Mouse (Mus musculus) kidney, adult 9 months (tissue): ENCODE data around the gene Akap6.

ENCODE experiments used
- DNase-seq: peaks from one replicate; pipeline ENCODE4 v3.0.0; 2022

The Akap6 gene

DNA sequence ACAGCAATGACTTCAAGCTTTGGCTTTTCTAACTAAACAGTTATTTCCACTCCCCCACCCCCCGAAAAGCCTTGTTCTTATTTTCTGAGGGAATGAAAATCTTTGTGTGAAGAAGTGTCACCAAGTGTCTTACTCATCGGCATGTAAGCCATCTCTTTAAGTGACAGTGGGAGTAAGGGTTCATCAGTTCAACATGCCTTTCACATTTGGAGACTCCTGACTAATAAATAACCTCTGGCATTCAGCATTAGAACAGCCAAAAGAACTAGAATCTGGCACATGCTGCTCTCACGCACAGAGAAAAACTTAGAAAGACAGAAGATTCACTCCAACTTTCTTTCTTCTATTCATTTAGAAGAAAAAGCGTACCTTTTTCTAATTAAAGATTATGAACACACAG lies 226.3 kb downstream of the Akap6 start:
- DNase-seq: no peak

DNA sequence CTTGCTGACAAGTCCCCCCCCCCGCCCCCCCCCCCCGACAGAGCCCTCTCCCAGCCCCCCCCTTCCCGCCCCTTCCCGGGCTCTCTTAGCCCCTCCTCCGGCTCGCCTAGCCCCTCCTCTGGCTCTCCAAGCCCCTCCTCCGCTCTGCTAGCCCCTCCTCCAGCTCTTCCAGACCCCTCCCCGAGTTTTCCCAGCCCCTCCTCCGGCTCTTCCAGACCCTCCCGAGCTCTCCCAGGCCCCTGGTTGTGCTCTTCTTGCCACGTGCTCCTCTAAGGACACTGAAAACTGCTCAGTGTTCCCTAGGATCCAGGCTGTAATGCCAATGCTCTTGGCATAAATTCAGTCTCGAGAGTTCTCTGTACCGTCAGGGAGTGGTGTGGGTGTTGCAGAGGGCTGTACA lies 234.6 kb downstream of the Akap6 start:
- no peak for DNase-seq

DNA sequence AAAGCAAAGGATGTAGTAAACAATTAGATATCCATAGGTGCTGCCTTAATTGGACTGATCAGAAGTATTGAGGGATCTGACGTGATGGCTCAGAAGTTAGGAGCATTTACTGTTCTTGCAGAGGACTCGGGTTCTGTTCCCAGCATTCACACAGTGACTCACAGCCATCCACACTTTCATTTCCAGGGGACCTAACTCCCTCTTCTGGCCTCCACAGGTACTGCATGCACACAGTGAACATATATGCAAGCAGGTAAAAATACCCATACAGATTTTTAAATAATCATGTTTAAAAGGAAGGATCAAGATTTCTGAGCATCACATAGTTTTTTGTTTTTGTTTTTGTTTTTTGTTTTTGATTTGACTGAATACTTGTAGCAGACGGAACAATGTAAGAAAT lies 235.8 kb downstream of the Akap6 start:
- no peak for DNase-seq

DNA sequence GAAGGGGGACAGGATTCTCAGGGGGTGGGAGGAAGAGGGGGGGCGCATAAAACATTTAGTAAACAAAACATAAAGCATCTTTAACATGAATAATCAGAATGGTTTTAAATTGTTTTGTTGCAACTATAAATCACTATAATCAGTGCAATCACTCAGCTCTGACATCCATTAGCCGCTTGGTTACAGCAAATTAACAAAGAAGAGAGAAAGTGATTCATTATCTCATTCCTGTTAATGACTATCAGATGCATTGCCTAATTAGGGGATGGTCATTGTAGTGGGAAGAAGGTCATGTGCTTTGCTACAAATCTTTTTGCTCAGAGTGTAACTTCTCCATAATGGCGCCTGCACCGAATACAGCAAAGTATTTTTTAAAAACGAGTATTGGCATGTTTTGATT lies 239.6 kb downstream of the Akap6 start:
- DNase-seq: no peak

DNA sequence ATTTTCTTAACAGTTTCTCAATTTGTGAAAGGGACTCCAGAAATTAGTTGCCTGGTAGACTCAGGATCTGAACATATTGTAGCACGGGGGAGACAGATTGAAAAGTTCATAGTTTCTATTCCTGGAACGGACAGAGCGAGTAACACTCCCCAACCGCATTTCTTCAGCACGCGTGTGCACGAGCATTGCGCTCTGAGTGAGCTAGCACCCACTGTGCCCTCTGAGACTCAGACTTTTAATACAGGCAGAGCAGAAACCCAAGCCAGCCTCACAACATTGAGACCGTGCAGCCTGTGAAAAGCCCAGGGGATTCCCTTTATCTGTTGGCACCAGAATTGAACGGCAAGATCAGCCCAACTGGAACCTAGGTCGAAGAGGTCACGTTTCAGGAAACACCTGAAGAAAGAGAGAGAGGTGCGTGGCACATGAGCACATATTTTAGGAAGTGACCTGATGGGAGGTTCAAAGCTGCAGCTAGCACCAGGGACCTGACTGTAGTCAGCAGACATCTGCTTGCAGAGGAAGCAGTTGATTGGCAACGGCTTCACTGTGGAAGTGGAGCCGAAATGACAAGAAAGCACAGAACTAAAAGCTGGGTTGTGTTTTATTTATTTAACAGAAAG lies 240.3 kb downstream of the Akap6 start:
- DNase-seq: no peak

DNA sequence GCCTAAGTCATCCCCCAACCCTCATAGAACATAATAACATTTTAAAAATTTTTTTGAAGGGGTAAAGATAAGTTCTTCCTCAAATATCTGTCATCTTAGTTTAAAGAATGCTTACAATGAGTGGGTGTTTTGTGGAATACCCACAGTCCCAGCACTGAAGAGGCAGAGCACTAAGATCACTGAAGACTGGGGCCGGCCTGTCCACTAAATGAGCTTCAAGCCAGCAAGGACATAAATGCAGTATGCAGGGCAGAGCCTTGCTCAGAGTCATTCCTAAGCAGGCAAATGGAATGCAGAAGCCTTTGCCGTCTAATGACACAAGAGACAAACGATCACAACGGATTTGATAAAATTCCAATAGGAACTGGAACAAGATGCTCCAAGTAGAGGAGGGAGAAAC lies 242.8 kb downstream of the Akap6 start:
- no peak for DNase-seq

DNA sequence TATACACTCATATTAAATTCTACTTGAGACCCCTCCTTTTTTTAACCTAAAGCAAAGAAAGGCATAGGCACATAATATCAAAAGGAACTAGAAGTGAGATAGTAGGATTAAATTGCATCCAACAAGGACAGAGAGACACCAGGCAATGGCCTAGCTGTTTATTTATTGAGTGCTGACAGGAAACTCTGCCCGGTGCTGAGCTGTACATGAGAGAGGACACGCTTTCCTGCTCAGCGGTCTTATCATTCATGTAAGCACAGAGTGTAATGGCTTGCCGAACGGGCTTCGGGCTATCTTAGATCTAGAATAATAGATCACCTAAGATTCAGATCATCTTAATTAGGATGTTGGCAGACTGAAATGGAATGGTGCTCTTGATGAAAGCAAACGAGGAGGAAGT lies 245.1 kb downstream of the Akap6 start:
- DNase-seq: no peak

DNA sequence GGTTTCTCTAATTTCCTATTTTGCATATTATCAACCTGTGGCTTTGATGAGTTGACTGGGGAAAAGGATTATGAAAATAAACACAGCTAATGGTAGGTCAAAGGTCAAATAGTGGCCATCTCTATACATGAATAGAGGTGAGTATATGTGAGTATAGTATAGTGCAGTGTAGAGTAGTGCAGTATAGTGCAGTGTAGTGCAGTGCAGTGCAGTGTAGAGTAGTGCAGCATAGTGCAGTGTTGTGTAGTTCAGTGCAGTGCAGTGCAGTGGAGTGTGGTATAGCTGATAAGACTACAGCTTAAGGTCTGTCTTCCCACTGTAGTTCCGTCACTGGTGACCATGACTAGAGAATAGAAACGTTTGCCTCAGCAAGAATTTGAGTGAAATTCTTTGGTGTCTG lies 245.8 kb downstream of the Akap6 start:
- no peak for DNase-seq

DNA sequence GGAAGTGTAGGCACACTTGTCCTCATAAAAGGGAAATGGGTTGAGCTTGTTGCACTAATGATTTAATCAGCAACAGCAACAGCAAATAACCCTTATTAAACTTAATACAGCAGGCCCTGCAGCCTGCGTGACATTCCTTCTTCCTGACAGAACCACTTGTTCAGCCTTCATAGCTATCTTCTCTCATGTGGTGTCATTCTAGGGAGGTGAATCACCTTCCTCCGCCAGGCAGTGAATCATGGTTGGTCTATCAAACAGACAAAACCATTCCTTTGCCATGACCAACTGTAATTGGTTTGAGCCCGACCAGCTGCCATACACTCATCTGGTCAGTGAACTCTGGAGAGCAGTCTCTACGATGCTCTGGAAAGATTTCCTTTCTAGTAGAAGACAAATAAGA lies 251.5 kb downstream of the Akap6 start:
- no peak for DNase-seq

DNA sequence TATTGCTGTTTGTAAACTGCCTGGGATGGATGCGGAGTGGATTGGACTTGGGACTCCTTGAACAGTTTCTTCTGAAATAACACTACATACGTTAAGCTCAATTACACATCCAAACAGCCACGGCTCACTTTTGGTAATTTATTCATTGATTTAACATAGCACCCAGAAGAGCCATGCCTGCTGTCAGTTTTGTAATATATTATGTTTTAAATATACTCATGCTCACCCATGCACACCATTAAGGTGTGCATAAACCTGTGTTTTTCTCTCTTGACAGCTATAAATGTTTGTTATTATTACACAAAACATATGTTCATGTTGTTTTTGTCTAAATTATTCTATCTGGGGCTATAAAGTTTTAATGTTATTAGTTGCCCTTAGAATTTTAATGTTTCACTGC lies 258.4 kb downstream of the Akap6 start:
- DNase-seq: no peak

DNA sequence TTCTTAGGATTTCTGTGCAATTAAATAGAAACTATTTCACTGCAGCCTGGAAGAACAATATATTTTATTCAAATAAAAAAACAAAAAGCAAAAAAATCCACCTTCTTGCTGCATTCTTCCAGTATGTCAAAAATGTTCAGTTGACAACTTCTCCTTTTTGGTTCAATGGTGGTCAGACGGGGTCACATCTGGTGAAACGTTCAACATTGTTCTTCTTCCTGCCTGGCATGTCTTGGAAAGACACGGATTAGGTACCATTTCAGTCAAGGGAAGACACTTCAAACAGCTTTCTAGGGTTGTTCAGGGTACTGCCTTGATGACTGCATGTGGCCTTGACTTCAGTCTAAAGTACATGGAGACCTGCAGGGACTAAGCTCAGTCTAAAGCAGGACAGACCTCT lies 258.8 kb downstream of the Akap6 start:
- DNase-seq: no peak

DNA sequence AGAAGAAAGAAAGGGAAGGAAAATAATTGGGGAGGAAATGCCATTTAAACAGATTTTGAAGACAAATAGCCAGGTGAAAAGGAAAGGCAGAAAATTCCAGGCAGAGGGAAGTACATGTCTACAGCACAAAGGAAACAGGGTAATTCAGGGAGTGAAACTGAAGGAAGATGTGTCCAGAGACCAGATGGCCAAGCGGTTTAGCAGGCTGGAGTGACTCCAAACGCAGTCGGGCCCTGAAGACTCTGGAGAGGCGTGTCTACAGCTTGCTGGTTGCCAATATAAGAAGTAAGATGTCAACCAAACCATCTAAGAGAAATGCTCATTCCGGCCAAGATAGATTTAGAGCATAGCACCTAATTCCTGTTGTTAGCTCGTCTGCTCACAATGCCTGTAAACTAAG lies 292.6 kb downstream of the Akap6 start:
- DNase-seq: no peak

DNA sequence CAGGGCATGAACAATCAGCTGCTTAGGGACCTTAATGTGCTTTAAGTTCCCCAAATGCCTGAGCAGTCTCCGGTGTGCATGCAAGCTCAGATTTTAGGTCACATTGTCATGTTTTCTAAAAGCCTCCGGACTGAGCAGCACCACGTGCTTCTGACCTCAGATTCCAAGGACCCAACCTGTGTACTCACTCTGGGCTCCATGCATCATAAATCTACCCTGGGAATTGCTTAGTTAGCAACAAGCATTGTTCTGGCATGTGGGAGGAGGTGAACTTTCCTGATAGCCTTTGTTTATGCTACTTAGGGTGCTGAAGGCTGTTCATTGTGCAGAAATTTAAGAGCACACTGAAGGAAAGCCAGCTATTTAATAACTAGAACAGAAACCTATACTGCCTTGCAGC lies 313.2 kb downstream of the Akap6 start:
- DNase-seq: no peak

DNA sequence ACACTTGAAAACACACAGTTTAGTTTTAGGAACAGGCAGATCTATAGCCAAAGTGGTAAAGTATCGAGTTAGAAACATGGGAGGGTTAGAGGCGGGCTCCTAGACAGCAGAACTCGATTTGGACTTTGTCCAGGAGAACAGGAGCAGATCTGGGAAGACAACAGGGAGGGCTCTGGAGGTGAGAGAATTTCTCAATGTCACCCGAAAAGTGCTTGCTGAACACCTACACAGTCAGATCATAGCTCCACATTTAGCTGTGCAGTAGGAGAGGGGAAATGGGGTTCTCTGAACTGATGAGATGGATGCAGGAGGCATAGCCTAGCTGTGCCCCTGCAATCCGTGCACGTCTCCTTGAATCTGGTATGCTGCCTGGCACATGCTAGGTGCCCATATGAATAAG lies 315.4 kb downstream of the Akap6 start:
- DNase-seq: no peak

DNA sequence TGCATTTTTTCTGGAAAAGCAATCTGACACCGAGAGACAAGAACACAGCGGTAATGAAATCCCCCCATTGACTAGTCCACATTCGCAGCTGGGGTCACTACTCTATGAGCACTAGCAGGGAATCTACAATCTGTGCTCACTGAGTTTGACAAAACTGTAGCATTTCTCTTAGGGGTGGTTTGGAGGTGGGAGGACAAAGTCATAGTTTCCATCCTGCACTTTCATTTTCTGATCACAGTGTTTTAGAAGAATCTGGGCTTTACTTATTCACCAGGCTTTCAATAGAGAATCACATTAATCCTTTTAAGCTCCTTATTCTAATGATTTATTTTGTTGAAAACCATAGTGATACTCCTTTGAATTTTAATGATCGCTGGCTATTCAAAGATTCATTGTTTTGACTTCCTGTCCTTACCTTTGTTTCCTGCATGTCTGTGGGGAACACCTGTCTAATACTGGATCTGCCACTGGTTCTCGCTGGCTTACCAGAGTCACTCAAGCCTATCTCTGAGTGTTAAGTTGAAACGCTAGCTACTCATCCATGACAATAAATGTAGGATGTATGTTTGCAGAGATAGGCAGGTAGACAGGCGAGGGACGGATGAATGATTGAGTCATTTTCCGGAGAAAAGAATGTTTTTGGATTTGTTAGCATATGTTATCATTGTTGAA lies 325.5 kb downstream of the Akap6 start:
- no peak for DNase-seq

DNA sequence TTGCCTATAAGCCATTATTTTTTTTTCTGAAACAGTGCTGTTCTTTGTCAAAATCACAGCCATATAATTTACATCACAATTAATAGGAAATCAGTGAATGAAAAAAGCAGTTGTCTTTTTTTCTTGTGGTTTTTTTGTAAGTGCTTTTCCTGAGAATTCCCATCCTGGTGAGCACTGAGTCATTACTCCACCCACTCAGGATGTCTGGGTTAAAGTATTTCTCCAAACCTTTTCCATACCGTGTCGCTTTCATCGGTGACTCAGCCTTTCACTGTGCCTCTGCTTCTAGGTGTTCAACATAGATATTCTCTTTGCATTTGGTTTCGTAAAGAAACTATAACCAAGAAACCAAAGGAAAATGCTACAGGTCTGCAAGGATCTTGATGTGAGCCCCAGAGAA lies 328.1 kb downstream of the Akap6 start:
- DNase-seq: no peak

DNA sequence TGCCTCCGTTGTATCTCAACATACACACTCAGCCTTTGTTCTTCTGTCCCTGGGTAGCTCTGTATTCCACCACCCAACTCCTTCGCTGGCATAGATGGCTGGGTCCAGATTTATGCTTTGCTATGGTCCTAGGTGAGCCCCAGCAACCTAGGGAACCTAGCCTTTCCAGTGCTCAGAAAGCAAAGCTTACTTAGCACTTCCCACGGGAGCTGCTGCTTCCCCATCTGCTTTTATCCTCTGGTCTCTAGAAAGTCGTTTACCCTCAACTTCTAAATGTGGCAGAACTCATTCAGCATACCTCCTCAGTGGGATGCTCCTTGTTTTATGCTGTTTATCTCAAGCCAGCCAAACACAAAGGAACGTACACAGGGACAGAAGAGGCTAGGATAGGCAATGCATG lies 329.7 kb downstream of the Akap6 start:
- DNase-seq: no peak

DNA sequence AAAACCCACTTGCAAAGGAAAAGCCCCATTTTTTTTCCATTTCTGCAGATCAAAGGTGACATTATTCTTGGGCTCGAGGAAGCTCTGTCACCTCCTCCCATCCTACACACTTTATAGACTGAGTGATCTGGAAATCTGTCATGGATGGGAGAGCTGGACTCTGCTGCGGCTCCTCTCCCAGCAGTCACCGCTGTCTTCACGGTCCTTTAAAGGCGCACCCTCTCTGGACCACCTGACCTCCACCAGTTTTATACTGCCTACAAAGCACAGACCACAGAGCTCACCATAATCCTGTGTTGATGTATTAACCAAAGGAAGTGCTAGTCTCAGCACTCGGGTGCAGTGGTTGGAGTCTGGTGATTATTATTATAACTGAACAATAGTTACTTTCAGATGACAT lies 330.7 kb downstream of the Akap6 start:
- DNase-seq: no peak

DNA sequence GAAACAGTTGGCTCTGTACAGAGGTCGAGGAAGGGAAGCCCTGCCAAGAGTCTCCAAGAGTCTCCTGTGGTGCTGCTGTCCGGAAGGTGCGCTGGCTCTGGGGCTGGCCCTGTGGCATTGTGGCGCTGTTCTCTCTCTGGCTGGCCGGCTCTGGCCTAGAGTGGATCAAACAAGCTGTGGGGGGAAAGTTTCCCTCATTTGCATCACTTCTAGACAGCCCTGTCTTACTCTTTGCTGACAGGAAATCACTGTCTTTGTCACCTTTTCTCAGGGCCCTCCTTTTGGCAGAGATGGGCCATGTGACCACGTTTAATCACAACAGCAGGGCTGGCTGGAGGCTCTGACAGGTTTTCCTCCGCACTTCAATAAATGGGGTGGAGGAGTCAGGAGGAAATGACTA lies 333.6 kb downstream of the Akap6 start:
- DNase-seq: peak; percentile 18

DNA sequence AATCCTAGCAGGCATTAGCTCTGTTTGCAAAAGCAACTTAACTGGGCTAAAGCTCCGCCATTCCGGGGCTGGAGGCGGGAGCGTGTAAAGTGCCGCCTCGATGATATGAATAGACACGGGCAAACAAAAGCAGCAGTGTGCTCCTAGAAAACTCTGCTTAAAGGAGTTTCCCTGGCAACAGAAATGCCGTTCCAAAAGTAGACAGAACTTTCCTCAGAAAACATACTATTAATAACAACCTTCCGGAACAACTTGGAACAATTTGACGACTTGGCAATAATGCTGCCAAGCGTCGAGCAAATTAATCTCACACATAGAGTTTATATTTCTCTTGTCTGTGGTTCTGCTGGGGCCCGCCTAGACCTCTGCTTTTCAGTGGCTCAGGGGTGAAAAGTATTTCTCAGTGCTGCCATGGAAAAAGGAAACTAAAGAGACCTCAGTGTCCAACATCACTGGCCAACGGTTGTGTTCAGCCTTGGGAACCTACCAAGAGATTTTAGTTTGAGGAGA lies 334.3 kb downstream of the Akap6 start:
- DNase-seq: peak; percentile 26

DNA sequence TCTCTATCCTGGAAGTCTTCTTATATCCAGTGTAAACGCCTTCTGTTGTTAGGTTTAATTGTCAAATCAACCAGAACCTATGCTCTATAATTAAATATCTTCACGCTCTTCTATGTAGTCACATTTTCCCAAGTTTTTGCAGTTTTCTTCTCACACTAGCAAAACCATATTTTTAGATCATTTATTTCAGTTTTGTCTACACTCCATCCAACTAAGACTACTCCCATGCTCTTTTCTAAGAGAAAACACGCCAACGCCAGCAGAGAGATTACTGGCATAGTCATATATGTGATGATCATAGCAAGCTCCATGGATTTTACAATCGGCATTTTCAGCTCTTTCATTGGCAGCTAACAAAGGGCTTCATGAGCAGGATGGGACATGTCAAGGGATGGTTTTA lies 341.5 kb downstream of the Akap6 start:
- no peak for DNase-seq

DNA sequence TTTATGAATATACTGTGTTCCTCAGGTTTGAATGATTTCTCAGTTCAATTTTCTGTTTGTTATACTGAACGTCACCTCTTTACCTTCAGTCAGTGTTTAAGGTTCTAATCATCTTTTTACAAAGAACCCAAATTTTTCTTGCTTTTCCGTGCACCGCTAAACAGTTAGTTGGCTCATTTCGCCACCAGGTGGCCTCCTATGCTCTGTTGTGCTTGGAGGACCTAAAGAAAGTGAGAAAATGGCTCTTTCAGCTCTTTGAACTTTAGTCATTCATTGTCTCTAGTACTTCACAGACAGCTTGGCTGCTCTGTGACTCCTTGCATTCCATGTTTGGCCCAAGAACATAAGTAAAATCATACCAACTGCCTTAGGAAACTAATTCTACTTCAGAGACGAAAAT lies 343.6 kb downstream of the Akap6 start:
- peak; percentile 44 for DNase-seq

DNA sequence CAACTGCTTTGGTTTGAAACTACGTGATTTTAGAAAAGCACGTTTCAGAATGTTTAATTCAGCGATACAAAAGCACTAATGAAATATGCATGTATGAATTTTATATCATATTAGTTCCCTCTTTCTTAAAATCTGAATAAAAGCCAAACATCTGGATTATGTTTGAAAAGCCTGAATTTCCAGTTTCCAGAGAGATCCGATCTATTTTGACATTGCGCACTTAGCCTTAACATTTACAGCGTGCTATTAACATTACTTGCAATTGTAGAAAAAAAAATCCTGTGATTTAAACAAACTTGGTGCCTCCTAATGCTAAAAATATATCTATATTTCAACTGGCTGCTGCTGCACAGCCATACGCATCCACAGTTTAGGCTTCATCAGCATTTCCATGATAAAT lies 358.4 kb downstream of the Akap6 start:
- no peak for DNase-seq

DNA sequence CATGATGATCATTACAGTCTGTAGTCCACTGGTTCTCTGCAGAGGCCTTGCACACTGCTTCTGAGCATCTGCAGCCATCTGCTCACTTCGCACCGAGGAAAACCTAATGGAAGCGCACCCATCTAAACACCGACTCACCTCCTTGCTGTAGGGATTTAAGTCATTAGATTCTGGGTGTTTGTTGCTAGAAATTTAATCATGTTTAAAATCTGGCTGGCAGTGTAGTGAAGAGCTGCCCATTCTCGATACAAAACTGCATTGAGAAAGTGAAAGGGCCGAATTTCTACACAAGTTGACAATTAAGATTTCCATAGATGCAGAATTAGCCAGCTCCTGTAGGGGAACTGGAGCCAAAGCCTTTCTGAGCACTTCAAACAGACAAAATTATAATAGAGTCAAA lies 361.7 kb downstream of the Akap6 start:
- DNase-seq: no peak

DNA sequence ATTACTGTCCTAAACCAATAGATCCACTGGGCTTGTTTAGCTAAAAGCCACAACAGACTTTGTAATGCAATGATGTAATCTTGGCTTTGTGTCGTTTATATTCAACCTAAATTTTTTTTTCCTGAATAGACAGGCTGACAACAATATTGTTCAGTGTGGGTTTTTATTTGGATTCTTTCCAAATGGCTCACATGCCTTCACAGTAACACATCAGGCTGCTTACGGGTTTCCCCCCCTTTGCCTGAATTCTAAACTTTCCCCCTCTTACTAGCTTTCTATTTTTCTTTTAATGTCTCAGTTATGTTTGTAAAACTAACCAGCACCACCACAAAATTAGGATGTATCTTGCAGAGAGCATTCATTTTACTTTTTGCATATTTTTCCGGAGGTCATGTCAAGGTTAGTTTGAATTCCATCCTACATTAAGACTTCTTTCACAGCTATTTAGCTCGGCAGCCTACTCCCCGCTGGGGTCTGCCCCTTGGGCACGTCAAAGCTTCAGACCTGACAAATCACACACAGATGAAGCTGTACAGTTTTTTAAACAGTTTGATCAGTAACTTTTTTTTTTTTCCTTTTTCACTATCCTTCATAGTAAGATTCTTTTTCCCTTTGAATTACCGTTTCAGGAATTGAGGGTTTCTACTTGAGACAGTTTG lies 362.4 kb downstream of the Akap6 start:
- DNase-seq: no peak
